In genomic region chr11:85057544-85057943, GRCm38 (mm10) we compare ENCODE assay signal across 18 mouse cellular contexts.
DNase-seq lines count a peak whose midpoint lies in the region; ATAC-seq and TF ChIP-seq lines count a peak whose summit lies in the region.
"Had no signal": no experiment of that assay in that cellular context is flagged by ENCODE, and none has a peak within 500 bp of the region (broad histone marks: within the 10 kb centered on the region; RNA-seq: fewer than 3 reads in every experiment).

No protein-coding gene starts in this region.

- H3K9me3 ChIP-seq in liver, embryonic 14.5 days (ENCODE audit: control insufficient read depth, low read length) = no peaks in the 10 kb centered on the region
- no peaks in the 10 kb centered on the region for H3K9me3 ChIP-seq in MEL (replicated peaks; ENCODE audit: insufficient read depth, low read length)
- H3K9me3 ChIP-seq: embryonic facial prominence, embryonic 12.5 days; forebrain, embryonic 13.5 days; heart, embryonic 12.5 days; hindbrain, embryonic 10.5 days; intestine, embryonic 15.5 days had no signal

- no peak for TF ChIP-seq POLR2A in MEL (IDR thresholded peaks at IDR 0.05; ENCODE audit: control insufficient read depth in 1 of 2, insufficient read depth in 1 of 2, low read depth in 1 of 2, low read length in 2 of 2, poor library complexity in 1 of 2)

- WGBS in liver, embryonic 14.5 days (ENCODE audit: insufficient replicate concordance) = 87% methylated on average over 1 of the region's 1 CpGs

- no peak for TF ChIP-seq RAD21 in MEL (IDR thresholded peaks at IDR 0.05; ENCODE audit: low read depth, low read length)

- peak overlapping the region; percentile 22; the same call in 1 of the 2 replicates for H3K27ac ChIP-seq in liver, embryonic 14.5 days
- H3K27ac ChIP-seq in MEL (ENCODE audit: control insufficient read depth, low read depth, low read length) = no peak overlapping the region
- H3K27ac ChIP-seq: embryonic facial prominence, embryonic 12.5 days; forebrain, embryonic 13.5 days; hindbrain, embryonic 10.5 days; hindbrain, embryonic 14.5 days; intestine, embryonic 15.5 days had no signal

- no peaks in the 10 kb centered on the region for H3K79me2 ChIP-seq in MEL (ENCODE audit: control insufficient read depth, insufficient read depth, low read length, poor library complexity)

- peaks cover 30% of the 10 kb centered on the region for H3K36me3 ChIP-seq in liver, embryonic 14.5 days (replicated peaks; ENCODE audit: control insufficient read depth, insufficient read depth, low read depth)
- H3K36me3 ChIP-seq in MEL (ENCODE audit: control insufficient read depth in 1 of 2, insufficient read depth in 2 of 2, low read length in 2 of 2) = peaks cover 17 to 20% of the 10 kb centered on the region in 2 experiments
- H3K36me3 ChIP-seq: intestine, embryonic 15.5 days had no signal

- DNase-seq in liver, embryonic 14.5 days (ENCODE audit: low read depth in 3 of 3, low spot score in 3 of 3) = no peak
- DNase-seq in liver (no peak), MEL (ENCODE audit: low read depth, low spot score) (peak; percentile 37)
- DNase-seq in gastrocnemius, postnatal 4 days (ENCODE audit: low spot score in 2 of 2) = no peak
- no peak for DNase-seq in right cerebral cortex, postnatal 4 days
- DNase-seq in Muller cell, postnatal 12 days (ENCODE audit: inconsistent ontology term) = no peak
- DNase-seq: adrenal gland, postnatal 14 days; B cell, adult 2 months; gastrocnemius, postnatal 14 days had no signal

- ATAC-seq in liver, embryonic 14.5 days (ENCODE audit: insufficient read depth) = no peak
- ATAC-seq in erythroid progenitor cell, adult 5-6 weeks (replicated peaks; ENCODE audit: low FRiP score, poor library complexity, severe bottlenecking) = 0 out of 2 replicates have a peak, but pooled peaks have one; percentile 34
- ATAC-seq: CD4-positive, CD25-positive, alpha-beta regulatory T cell, adult 4 months; forebrain, embryonic 13.5 days; forebrain, postnatal 0 days; intestine, embryonic 15.5 days had no signal

- no peak overlapping the region for H3K4me3 ChIP-seq in liver, embryonic 14.5 days (ENCODE audit: insufficient read depth in 1 of 2, low read depth in 2 of 2, low read length in 2 of 2)
- no peak overlapping the region for H3K4me3 ChIP-seq in MEL (ENCODE audit: control insufficient read depth in 1 of 2, insufficient read depth in 1 of 2, low read depth in 2 of 2, low read length in 2 of 2)
- H3K4me3 ChIP-seq: embryonic facial prominence, embryonic 12.5 days; forebrain, embryonic 13.5 days; heart, embryonic 12.5 days; hindbrain, embryonic 10.5 days; intestine, embryonic 15.5 days had no signal

- H3K9ac ChIP-seq in liver, embryonic 14.5 days (replicated peaks) = no peak overlapping the region
- no peak overlapping the region for H3K9ac ChIP-seq in MEL (ENCODE audit: control insufficient read depth, low read depth, low read length, poor library complexity, severe bottlenecking)
- H3K9ac ChIP-seq: embryonic facial prominence, embryonic 12.5 days; forebrain, embryonic 13.5 days; forebrain, postnatal 0 days; heart, embryonic 12.5 days; hindbrain, embryonic 14.5 days; intestine, embryonic 15.5 days had no signal

- no peak for TF ChIP-seq EP300 in liver, embryonic 14.5 days (IDR thresholded peaks at IDR 0.05; ENCODE audit: low read depth)
- TF ChIP-seq EP300 in MEL (IDR thresholded peaks at IDR 0.05; ENCODE audit: low read depth in 1 of 2, low read length in 2 of 2) = no peak

- H3K4me2 ChIP-seq in liver, embryonic 14.5 days (ENCODE audit: low read depth) = no peak overlapping the region
- H3K4me2 ChIP-seq: embryonic facial prominence, embryonic 12.5 days; forebrain, embryonic 13.5 days; heart, embryonic 12.5 days; hindbrain, embryonic 14.5 days; intestine, embryonic 15.5 days had no signal

- H3K27me3 ChIP-seq in liver, embryonic 14.5 days (ENCODE audit: control insufficient read depth, insufficient read depth, low read length) = no peaks in the 10 kb centered on the region
- no peaks in the 10 kb centered on the region for H3K27me3 ChIP-seq in MEL (ENCODE audit: control insufficient read depth in 1 of 2, insufficient read depth in 2 of 2, low read length in 2 of 2)
- H3K27me3 ChIP-seq: embryonic facial prominence, embryonic 12.5 days; forebrain, embryonic 13.5 days; heart, embryonic 12.5 days; intestine, embryonic 15.5 days had no signal

- H3K4me1 ChIP-seq in liver, embryonic 14.5 days (replicated peaks; ENCODE audit: control insufficient read depth in 2 of 2, insufficient read depth in 2 of 2, low read length in 1 of 2) = peaks cover 0 to 6% of the 10 kb centered on the region in 2 experiments; a peak in 2 of 4 replicates
- peaks cover 0 to 5% of the 10 kb centered on the region in 2 experiments; a peak in 3 of 4 replicates for H3K4me1 ChIP-seq in MEL (ENCODE audit: control insufficient read depth in 1 of 2, insufficient read depth in 2 of 2, low read length in 2 of 2)
- H3K4me1 ChIP-seq: embryonic facial prominence, embryonic 12.5 days; forebrain, embryonic 13.5 days; heart, embryonic 12.5 days; hindbrain, embryonic 10.5 days; intestine, embryonic 15.5 days had no signal

- TF ChIP-seq CTCF in liver, embryonic 14.5 days (IDR thresholded peaks at IDR 0.05; ENCODE audit: low read depth) = no peak
- TF ChIP-seq CTCF in MEL (IDR thresholded peaks at IDR 0.05 in 2 of 3, conservative IDR thresholded peaks at IDR 0.05 in 1 of 3; ENCODE audit: control insufficient read depth in 1 of 3, insufficient read depth in 1 of 3, low read depth in 2 of 3, low read length in 3 of 3, poor library complexity in 1 of 3, severe bottlenecking in 1 of 3) = no peak

TF ChIP-seq in MEL, 35 proteins besides CTCF, POLR2A, EP300 and RAD21:
- TF ChIP-seq POLR2AphosphoS2 (IDR thresholded peaks at IDR 0.05; ENCODE audit: low read length) = no peak
- TF ChIP-seq MAFK (IDR thresholded peaks at IDR 0.05; ENCODE audit: borderline replicate concordance, low read depth, low read length) = peak; percentile 60; the same call in 1 of the 2 replicates
- TF ChIP-seq E2F4 (IDR thresholded peaks at IDR 0.05; ENCODE audit: borderline replicate concordance, low read depth, low read length) = no peak
- no peak for TF ChIP-seq KAT2A (conservative IDR thresholded peaks at IDR 0.05; ENCODE audit: low read depth, low read length)
- TF ChIP-seq GATA1 (IDR thresholded peaks at IDR 0.05; ENCODE audit: low read depth, low read length) = no peak
- no peak for TF ChIP-seq MAZ (IDR thresholded peaks at IDR 0.05; ENCODE audit: low read depth, low read length)
